In genomic region chr6:83004309-83004708, GRCm38 (mm10) we compare ENCODE assay signal across 17 mouse cellular contexts. TPM values are rescaled to one million over a fixed set of nuclear protein-coding genes. Genes with fewer than 3 reads are reported as not detected.
DNase-seq lines count a peak whose midpoint lies in the region; ATAC-seq and TF ChIP-seq lines count a peak whose summit lies in the region.
"Had no signal": no experiment of that assay in that cellular context is flagged by ENCODE, and none has a peak within 500 bp of the region (broad histone marks: within the 10 kb centered on the region; RNA-seq: fewer than 3 reads in every experiment).

No protein-coding gene starts in this region.

- H3K9me3 ChIP-seq in heart, postnatal 0 days (replicated peaks; ENCODE audit: control insufficient read depth, low read length), result no peaks in the 10 kb centered on the region
- no peaks in the 10 kb centered on the region for H3K9me3 ChIP-seq in G1E (replicated peaks)
- no peaks in the 10 kb centered on the region for H3K9me3 ChIP-seq in liver, embryonic 13.5 days (replicated peaks)
- no peaks in the 10 kb centered on the region for H3K9me3 ChIP-seq in kidney, embryonic 16.5 days (ENCODE audit: low read length)
- H3K9me3 ChIP-seq: forebrain, embryonic 12.5 days; lung, embryonic 15.5 days; stomach, embryonic 15.5 days had no signal

- H3K36me3 ChIP-seq in heart, postnatal 0 days (replicated peaks; ENCODE audit: control insufficient read depth, insufficient read depth, low read length), result no peaks in the 10 kb centered on the region
- no peaks in the 10 kb centered on the region for H3K36me3 ChIP-seq in G1E (replicated peaks)
- H3K36me3 ChIP-seq in liver, embryonic 13.5 days, result no peaks in the 10 kb centered on the region
- H3K36me3 ChIP-seq in kidney, embryonic 16.5 days (ENCODE audit: insufficient read depth, low read length), result no peaks in the 10 kb centered on the region
- H3K36me3 ChIP-seq: forebrain, embryonic 12.5 days; lung, embryonic 15.5 days; stomach, embryonic 15.5 days had no signal

- peak overlapping the region; percentile 22; the same call in 1 of the 2 replicates for H3K27ac ChIP-seq in heart, postnatal 0 days (ENCODE audit: low read depth)
- peak overlapping the region; percentile 74 for H3K27ac ChIP-seq in liver, embryonic 13.5 days
- no peak overlapping the region for H3K27ac ChIP-seq in kidney, embryonic 16.5 days (ENCODE audit: low read length)
- H3K27ac ChIP-seq: forebrain, embryonic 12.5 days; hindbrain, embryonic 14.5 days; left cerebral cortex, adult 2 months; lung, embryonic 15.5 days; stomach, embryonic 15.5 days had no signal

- no peak overlapping the region for H3K4me3 ChIP-seq in heart, postnatal 0 days (ENCODE audit: low read depth, low read length)
- H3K4me3 ChIP-seq in G1E (ENCODE audit: low read depth, low read length), result peak overlapping the region; percentile 37; the same call in 1 of the 2 replicates
- H3K4me3 ChIP-seq in liver, embryonic 13.5 days (replicated peaks), result no peak overlapping the region
- no peak overlapping the region for H3K4me3 ChIP-seq in kidney, embryonic 16.5 days (ENCODE audit: low read length)
- H3K4me3 ChIP-seq: forebrain, embryonic 12.5 days; left cerebral cortex, adult 2 months; lung, embryonic 15.5 days; stomach, embryonic 15.5 days had no signal

- 78% methylated on average over 2 of the region's 2 CpGs for WGBS in heart, postnatal 0 days
- 39% methylated on average over 2 of the region's 2 CpGs for WGBS in liver, embryonic 13.5 days (ENCODE audit: insufficient replicate concordance)
- WGBS in kidney, embryonic 16.5 days, result 77% methylated on average over 2 of the region's 2 CpGs

- peak; percentile 88 for DNase-seq in heart, adult 11 months
- no peak for DNase-seq in heart, postnatal 14 days
- DNase-seq in heart, postnatal 0 days (ENCODE audit: low spot score), result no peak
- DNase-seq in heart, adult 18-20 months, result no peak
- no peak for DNase-seq in G1E (ENCODE audit: low spot score)
- no peak for DNase-seq in liver, embryonic 13.5 days
- DNase-seq in urinary bladder, postnatal 14 days (ENCODE audit: low spot score), result no peak
- DNase-seq: cerebellum, adult 8-10 months; right cerebral cortex, adult 18-20 months; thymus, adult 2 months had no signal

- no peak for TF ChIP-seq CTCF in heart, postnatal 0 days (IDR thresholded peaks at IDR 0.05; ENCODE audit: low read depth)
- no peak for TF ChIP-seq CTCF in G1E (IDR thresholded peaks at IDR 0.05; ENCODE audit: low read depth, low read length)

- no peak overlapping the region for H3K4me2 ChIP-seq in heart, postnatal 0 days (ENCODE audit: low read depth, low read length)
- H3K4me2 ChIP-seq in liver, embryonic 13.5 days, result peak overlapping the region; percentile 38; the same call in 1 of the 2 replicates
- no peak overlapping the region for H3K4me2 ChIP-seq in kidney, embryonic 16.5 days (replicated peaks; ENCODE audit: low read depth, low read length)
- H3K4me2 ChIP-seq: forebrain, embryonic 12.5 days; hindbrain, embryonic 14.5 days; lung, embryonic 15.5 days; stomach, embryonic 15.5 days had no signal

- H3K4me1 ChIP-seq in heart, postnatal 0 days (ENCODE audit: control insufficient read depth, insufficient read depth), result peaks cover 12% of the 10 kb centered on the region
- H3K4me1 ChIP-seq in G1E (ENCODE audit: insufficient read depth, low read depth, low read length), result peaks cover 33% of the 10 kb centered on the region
- H3K4me1 ChIP-seq in liver, embryonic 13.5 days (replicated peaks), result peaks cover 38% of the 10 kb centered on the region
- H3K4me1 ChIP-seq in kidney, embryonic 16.5 days (ENCODE audit: insufficient read depth, low read length), result peaks cover 7% of the 10 kb centered on the region; the same call in 1 of the 2 replicates
- H3K4me1 ChIP-seq: forebrain, embryonic 12.5 days had no signal

- TF ChIP-seq EP300 in heart, postnatal 0 days (IDR thresholded peaks at IDR 0.05; ENCODE audit: low read depth), result no peak

- intact Hi-C loops in heart, postnatal 14 days (cut with DNase I), result no loop called here

- ATAC-seq in heart, postnatal 0 days (ENCODE audit: insufficient read depth, low read depth), result no peak
- ATAC-seq in G1E (ENCODE audit: extremely low read depth, insufficient number of reproducible peaks, low FRiP score, poor library complexity, severe bottlenecking), result no peak
- no peak for ATAC-seq in liver, embryonic 13.5 days (ENCODE audit: low read depth)
- no peak for ATAC-seq in kidney, embryonic 16.5 days (ENCODE audit: low FRiP score, low TSS enrichment)
- ATAC-seq: intestine, embryonic 16.5 days had no signal

- no peak overlapping the region for H3K9ac ChIP-seq in heart, postnatal 0 days (replicated peaks; ENCODE audit: low read depth, low read length)
- H3K9ac ChIP-seq in liver, embryonic 13.5 days, result peak overlapping the region; percentile 27; the same call in 1 of the 2 replicates
- H3K9ac ChIP-seq in kidney, embryonic 16.5 days (replicated peaks; ENCODE audit: low read length), result no peak overlapping the region
- H3K9ac ChIP-seq: forebrain, embryonic 12.5 days; hindbrain, embryonic 14.5 days; lung, embryonic 15.5 days; stomach, embryonic 15.5 days had no signal

- H3K27me3 ChIP-seq in heart, postnatal 0 days (ENCODE audit: control insufficient read depth, insufficient read depth, low read length), result no peaks in the 10 kb centered on the region
- H3K27me3 ChIP-seq in G1E (ENCODE audit: insufficient read depth, low read length), result no peaks in the 10 kb centered on the region
- no peaks in the 10 kb centered on the region for H3K27me3 ChIP-seq in liver, embryonic 13.5 days
- no peaks in the 10 kb centered on the region; the same call in 1 of the 2 replicates for H3K27me3 ChIP-seq in kidney, embryonic 16.5 days (ENCODE audit: insufficient read depth, low read length)
- H3K27me3 ChIP-seq: lung, embryonic 15.5 days; stomach, embryonic 15.5 days had no signal

RNA-seq across cellular contexts. Expression of gene Dok1, which starts 29.0 kb away (rescaled TPM):
- total RNA-seq in heart, postnatal 14 days (2021), result 1 to 10 TPM; 3.7 to 4.3 TPM
- total RNA-seq in heart, postnatal 0 days (2014; rRNA removed; ENCODE audit: low replicate concordance), result 9.2 and 11.5 TPM in 2 replicates
- polyA plus RNA-seq in heart, postnatal 0 days (2015; fragmentation: Nextera tagmentation; extraction: Ambion mirVana), result 6.1 and 6.3 TPM in 2 replicates
- 1 to 10 TPM; 2.7 to 4.7 TPM for total RNA-seq in heart, adult 18-20 months (2021)
- total RNA-seq in G1E (2014; fragmentation: Nextera tagmentation), result 5.1 and 7.8 TPM in 2 replicates
- total RNA-seq in G1E (2017), result 28.4 and 30.6 TPM in 2 replicates
- polyA plus RNA-seq in G1E (2012), result 78.1 and 82.5 TPM in 2 replicates
- 20.1 and 20.2 TPM in 2 replicates for polyA plus RNA-seq in liver, embryonic 13.5 days (2015; fragmentation: Nextera tagmentation; extraction: Ambion mirVana)
- 14.5 and 14.8 TPM in 2 replicates for polyA plus RNA-seq in kidney, embryonic 16.5 days (2015; fragmentation: Nextera tagmentation; extraction: Ambion mirVana)

RNA-seq across cellular contexts. Expression of gene Loxl3, which starts 29.7 kb away (rescaled TPM):
- 1 to 10 TPM; 3.9 to 4.9 TPM for total RNA-seq in heart, postnatal 14 days (2021)
- total RNA-seq in heart, postnatal 0 days (2014; rRNA removed; ENCODE audit: low replicate concordance), result 9.0 and 9.8 TPM in 2 replicates
- polyA plus RNA-seq in heart, postnatal 0 days (2015; fragmentation: Nextera tagmentation; extraction: Ambion mirVana), result 3.8 and 4.3 TPM in 2 replicates
- total RNA-seq in heart, adult 18-20 months (2021), result 1 to 10 TPM; 1.7 to 2.3 TPM
- total RNA-seq in G1E (2014; fragmentation: Nextera tagmentation) (0.75 and 0.87 TPM in 2 replicates), G1E (2017) (0.71 and 1.1 TPM in 2 replicates)
- 0.12 and 0.32 TPM in 2 replicates for polyA plus RNA-seq in G1E (2012)
- polyA plus RNA-seq in liver, embryonic 13.5 days (2015; fragmentation: Nextera tagmentation; extraction: Ambion mirVana), result 2.1 and 2.2 TPM in 2 replicates
- polyA plus RNA-seq in kidney, embryonic 16.5 days (2015; fragmentation: Nextera tagmentation; extraction: Ambion mirVana), result 24.4 and 26.1 TPM in 2 replicates

RNA-seq across cellular contexts. Expression of gene Aup1, which starts 50.0 kb away (rescaled TPM):
- total RNA-seq in heart, postnatal 14 days (2021), result 10 to 100 TPM; 82.7 to 85.5 TPM
- 156 and 219 TPM in 2 replicates for total RNA-seq in heart, postnatal 0 days (2014; rRNA removed; ENCODE audit: low replicate concordance)
- 104 and 108 TPM in 2 replicates for polyA plus RNA-seq in heart, postnatal 0 days (2015; fragmentation: Nextera tagmentation; extraction: Ambion mirVana)
- total RNA-seq in heart, adult 18-20 months (2021), result 10 to 100 TPM; 76.3 to 77.2 TPM
- 409 and 454 TPM in 2 replicates for total RNA-seq in G1E (2014; fragmentation: Nextera tagmentation)
- total RNA-seq in G1E (2017), result 133 and 163 TPM in 2 replicates
- 1,014 and 1,378 TPM in 2 replicates for polyA plus RNA-seq in G1E (2012)
- 186 and 197 TPM in 2 replicates for polyA plus RNA-seq in liver, embryonic 13.5 days (2015; fragmentation: Nextera tagmentation; extraction: Ambion mirVana)
- 244 and 260 TPM in 2 replicates for polyA plus RNA-seq in kidney, embryonic 16.5 days (2015; fragmentation: Nextera tagmentation; extraction: Ambion mirVana)

RNA-seq across cellular contexts. Expression of gene Htra2, which starts 50.8 kb away (rescaled TPM):
- total RNA-seq in heart, postnatal 14 days (2021), result 10 to 100 TPM; 30.2 to 34.6 TPM
- 46.3 and 50.3 TPM in 2 replicates for total RNA-seq in heart, postnatal 0 days (2014; rRNA removed; ENCODE audit: low replicate concordance)
- polyA plus RNA-seq in heart, postnatal 0 days (2015; fragmentation: Nextera tagmentation; extraction: Ambion mirVana), result 55.4 and 61.9 TPM in 2 replicates
- total RNA-seq in heart, adult 18-20 months (2021), result 10 to 100 TPM; 31.2 to 32.7 TPM
- total RNA-seq in G1E (2014; fragmentation: Nextera tagmentation), result 36.0 and 39.9 TPM in 2 replicates
- total RNA-seq in G1E (2017), result 36.7 and 47.0 TPM in 2 replicates
- polyA plus RNA-seq in G1E (2012), result 35.6 and 36.5 TPM in 2 replicates
- 131 and 132 TPM in 2 replicates for polyA plus RNA-seq in liver, embryonic 13.5 days (2015; fragmentation: Nextera tagmentation; extraction: Ambion mirVana)
- polyA plus RNA-seq in kidney, embryonic 16.5 days (2015; fragmentation: Nextera tagmentation; extraction: Ambion mirVana), result 91.9 and 94.3 TPM in 2 replicates

RNA-seq across cellular contexts. Expression of gene Dqx1, which starts 53.3 kb away (rescaled TPM):
- under 1 TPM; 0.57 to 0.61 TPM for total RNA-seq in heart, postnatal 14 days (2021)
- not detected in 2 replicates for total RNA-seq in heart, postnatal 0 days (2014; rRNA removed; ENCODE audit: low replicate concordance)
- polyA plus RNA-seq in heart, postnatal 0 days (2015; fragmentation: Nextera tagmentation; extraction: Ambion mirVana), result 0.08 and 0.32 TPM in 2 replicates
- under 1 TPM; 0.20 to 0.87 TPM for total RNA-seq in heart, adult 18-20 months (2021)
- total RNA-seq in G1E (2014; fragmentation: Nextera tagmentation) (23.5 and 28.7 TPM in 2 replicates), G1E (2017) (2.5 and 3.8 TPM in 2 replicates)
- 1.4 and 2.3 TPM in 2 replicates for polyA plus RNA-seq in G1E (2012)
- polyA plus RNA-seq in liver, embryonic 13.5 days (2015; fragmentation: Nextera tagmentation; extraction: Ambion mirVana), result 5.3 and 5.6 TPM in 2 replicates
- polyA plus RNA-seq in kidney, embryonic 16.5 days (2015; fragmentation: Nextera tagmentation; extraction: Ambion mirVana), result 5.0 and 5.2 TPM in 2 replicates
